Mouse (Mus musculus) stomach, embryonic 15.5 days (tissue): ENCODE data around the gene Itgam. TPM values are rescaled to one million over a fixed set of nuclear protein-coding genes. Genes with fewer than 3 reads are reported as not detected.

Experiments
- ATAC-seq: fragments of 200-750 bp; cut with Nextera tagmentation; 2 replicates; pipeline ENCODE4 v1.8.0; 2017; ENCODE audit warnings: low read depth, moderate number of reproducible peaks, moderate TSS enrichment; ENCODE audit not compliant: insufficient read depth, low FRiP score
- H3K27ac ChIP-seq: fragments of 300-500 bp; sonication (generic); 2 replicates; pipeline ENCODE4 v1.5.1; 2015; ENCODE audit warnings: mild to moderate bottlenecking, inconsistent platforms
- H3K27me3 ChIP-seq: fragments of 300-500 bp; sonication (generic); replicated peaks from 2 replicates; pipeline ENCODE4 v1.6.1; 2015; ENCODE audit warnings: inconsistent platforms
- H3K36me3 ChIP-seq: fragments of 300-500 bp; sonication (generic); 2 replicates; pipeline ENCODE4 v1.6.1; 2015; ENCODE audit warnings: inconsistent platforms
- H3K4me1 ChIP-seq: fragments of 300-500 bp; sonication (generic); 2 replicates; pipeline ENCODE4 v1.6.1; 2015; ENCODE audit warnings: inconsistent platforms
- H3K4me2 ChIP-seq: fragments of 300-500 bp; sonication (generic); 2 replicates; pipeline ENCODE4 v1.6.1; 2015; ENCODE audit warnings: mild to moderate bottlenecking, inconsistent platforms
- H3K4me3 ChIP-seq: fragments of 300-500 bp; sonication (generic); replicated peaks from 2 replicates; pipeline ENCODE4 v1.5.1; 2015; ENCODE audit warnings: inconsistent platforms
- H3K9ac ChIP-seq: fragments of 300-500 bp; sonication (generic); 2 replicates; pipeline ENCODE4 v1.6.1; 2015; ENCODE audit warnings: inconsistent platforms
- H3K9me3 ChIP-seq: fragments of 300-500 bp; sonication (generic); 2 replicates; pipeline ENCODE4 v1.6.1; 2016; ENCODE audit warnings: inconsistent platforms
- WGBS: fragments of 180-500 bp; shearing (Covaris S2); methylation state at CpG from one replicate; pipeline ENCODE4 v1.1.7; 2015; 5-methylcytosine and 5-hydroxymethylcytosine counted together
- polyA plus RNA-seq: library from polyadenylated mRNA; unstranded; fragments of >200 nt; fragmentation: Nextera tagmentation; extraction: Ambion mirVana; gene quantifications from 2 replicates; pipeline ENCODE4 v1.2.1, GENCODE M21; 2015

Gene Itgam
- polyA plus RNA-seq, 1 experiment from 2014 or later, result 3.5 TPM

GRCm38 (mm10) chr7:128110314-128110713 is 47.9 kb downstream of the Itgam start:
- no peak overlapping the region for H3K27ac ChIP-seq
- H3K9ac ChIP-seq, result no peak overlapping the region
- no peaks in the 10 kb centered on the region for H3K27me3 ChIP-seq
- ATAC-seq, result no peak
- 43% methylated on average over 2 of the region's 2 CpGs for WGBS
- no peak overlapping the region for H3K4me3 ChIP-seq
- no peaks in the 10 kb centered on the region for H3K9me3 ChIP-seq
- no peak overlapping the region for H3K4me2 ChIP-seq
- H3K4me1 ChIP-seq, result no peaks in the 10 kb centered on the region
- H3K36me3 ChIP-seq, result no peaks in the 10 kb centered on the region

- no peaks in the 10 kb centered on the region for H3K9me3 ChIP-seq
- no peaks in the 10 kb centered on the region for H3K4me1 ChIP-seq
- no peak overlapping the region for H3K4me3 ChIP-seq
- ATAC-seq, result no peak
- no peak overlapping the region for H3K4me2 ChIP-seq
- WGBS, result 85% methylated on average over 11 of the region's 11 CpGs
- no peaks in the 10 kb centered on the region for H3K36me3 ChIP-seq
- H3K27me3 ChIP-seq, result no peaks in the 10 kb centered on the region
- H3K27ac ChIP-seq, result no peak overlapping the region
- H3K9ac ChIP-seq, result no peak overlapping the region
Measured at GRCm38 (mm10) chr7:128112131-128112530, 49.7 kb downstream of the Itgam start.

GRCm38 (mm10) chr7:128114371-128115105 is 52.1 kb downstream of the Itgam start:
- H3K27me3 ChIP-seq, result no peaks in the 10 kb centered on the region
- ATAC-seq, result no peak
- 90% methylated on average over 11 of the region's 11 CpGs for WGBS
- H3K4me3 ChIP-seq, result no peak overlapping the region
- H3K4me2 ChIP-seq, result no peak overlapping the region
- no peak overlapping the region for H3K27ac ChIP-seq
- H3K4me1 ChIP-seq, result no peaks in the 10 kb centered on the region
- H3K9me3 ChIP-seq, result no peaks in the 10 kb centered on the region
- H3K36me3 ChIP-seq, result no peaks in the 10 kb centered on the region
- no peak overlapping the region for H3K9ac ChIP-seq

GRCm38 (mm10) chr7:128115211-128115958 is 52.9 kb downstream of the Itgam start:
- no peak overlapping the region for H3K4me2 ChIP-seq
- no peaks in the 10 kb centered on the region for H3K9me3 ChIP-seq
- 70% methylated on average over 5 of the region's 5 CpGs for WGBS
- H3K4me1 ChIP-seq, result no peaks in the 10 kb centered on the region
- H3K27me3 ChIP-seq, result no peaks in the 10 kb centered on the region
- H3K27ac ChIP-seq, result no peak overlapping the region
- no peak for ATAC-seq
- no peak overlapping the region for H3K9ac ChIP-seq
- no peak overlapping the region for H3K4me3 ChIP-seq
- H3K36me3 ChIP-seq, result no peaks in the 10 kb centered on the region

GRCm38 (mm10) chr7:128116396-128116795 is 54.0 kb downstream of the Itgam start:
- ATAC-seq, result no peak
- WGBS, result 91% methylated on average over 5 of the region's 5 CpGs

GRCm38 (mm10) chr7:128119726-128120490 is 57.5 kb downstream of the Itgam start:
- 80% methylated on average over 6 of the region's 6 CpGs for WGBS
- ATAC-seq, result no peak
- no peaks in the 10 kb centered on the region for H3K4me1 ChIP-seq
- H3K4me3 ChIP-seq, result no peak overlapping the region
- no peaks in the 10 kb centered on the region for H3K36me3 ChIP-seq
- no peak overlapping the region for H3K4me2 ChIP-seq
- H3K27me3 ChIP-seq, result no peaks in the 10 kb centered on the region
- no peaks in the 10 kb centered on the region for H3K9me3 ChIP-seq
- H3K9ac ChIP-seq, result no peak overlapping the region
- no peak overlapping the region for H3K27ac ChIP-seq

More at GRCm38 (mm10) chr7:128116396-128116795, 54.0 kb downstream of the Itgam start:
- no peak overlapping the region for H3K4me3 ChIP-seq
- H3K27ac ChIP-seq, result no peak overlapping the region
- no peak overlapping the region for H3K4me2 ChIP-seq
- H3K9me3 ChIP-seq, result no peaks in the 10 kb centered on the region
- H3K27me3 ChIP-seq, result no peaks in the 10 kb centered on the region
- no peak overlapping the region for H3K9ac ChIP-seq
- no peaks in the 10 kb centered on the region for H3K4me1 ChIP-seq
- no peaks in the 10 kb centered on the region for H3K36me3 ChIP-seq

GRCm38 (mm10) chr7:128128741-128129720 is 66.6 kb downstream of the Itgam start, which contains the start of gene Itgax:
Gene Itgax, plus strand, starts transcription at chr7:128129547.
- H3K4me3 ChIP-seq, result no peak within 1 kb of the TSS
- WGBS, result 64% methylated on average over 8 of the region's 8 CpGs
- no peak within 1 kb of the TSS for H3K4me2 ChIP-seq
- no peaks in the 10 kb centered on the region for H3K4me1 ChIP-seq
- H3K36me3 ChIP-seq, result no peaks in the 10 kb centered on the region
- H3K27ac ChIP-seq, result no peak within 1 kb of the TSS
- H3K27me3 ChIP-seq, result no peaks in the 10 kb centered on the region
- ATAC-seq, result no peak
- H3K9me3 ChIP-seq, result no peaks in the 10 kb centered on the region
- H3K9ac ChIP-seq, result no peak within 1 kb of the TSS

- H3K4me3 ChIP-seq, result no peak overlapping the region
- 79% methylated on average over 5 of the region's 5 CpGs for WGBS
- H3K27ac ChIP-seq, result no peak overlapping the region
- H3K27me3 ChIP-seq, result no peaks in the 10 kb centered on the region
- ATAC-seq, result no peak
- no peaks in the 10 kb centered on the region for H3K9me3 ChIP-seq
- H3K4me1 ChIP-seq, result no peaks in the 10 kb centered on the region
- no peak overlapping the region for H3K4me2 ChIP-seq
- no peak overlapping the region for H3K9ac ChIP-seq
- H3K36me3 ChIP-seq, result no peaks in the 10 kb centered on the region
Measured at GRCm38 (mm10) chr7:128132148-128132547, 69.7 kb downstream of the Itgam start.

- no peaks in the 10 kb centered on the region for H3K4me1 ChIP-seq
- H3K9me3 ChIP-seq, result no peaks in the 10 kb centered on the region
- H3K27me3 ChIP-seq, result no peaks in the 10 kb centered on the region
- no peaks in the 10 kb centered on the region for H3K36me3 ChIP-seq
- no peak overlapping the region for H3K4me2 ChIP-seq
- no peak overlapping the region for H3K4me3 ChIP-seq
- 66% methylated on average over 2 of the region's 2 CpGs for WGBS
- no peak overlapping the region for H3K9ac ChIP-seq
- H3K27ac ChIP-seq, result no peak overlapping the region
- ATAC-seq, result no peak
Measured at GRCm38 (mm10) chr7:128133596-128133995, 71.2 kb downstream of the Itgam start.

GRCm38 (mm10) chr7:128136927-128137326 is 74.5 kb downstream of the Itgam start:
- WGBS, result 35% methylated on average over 4 of the region's 4 CpGs
- Histone ChIP-seq H3K9ac (no peak overlapping the region), H3K27me3 (no peaks in the 10 kb centered on the region), H3K4me1 (no peaks in the 10 kb centered on the region), H3K27ac (no peak overlapping the region), H3K36me3 (no peaks in the 10 kb centered on the region), H3K9me3 (no peaks in the 10 kb centered on the region), H3K4me2 (no peak overlapping the region), H3K4me3 (no peak overlapping the region)
- ATAC-seq, result no peak

- no peaks in the 10 kb centered on the region for H3K9me3 ChIP-seq
- no peaks in the 10 kb centered on the region for H3K36me3 ChIP-seq
- no peak overlapping the region for H3K4me3 ChIP-seq
- no peak for ATAC-seq
- no peaks in the 10 kb centered on the region for H3K27me3 ChIP-seq
- no peak overlapping the region for H3K4me2 ChIP-seq
- H3K4me1 ChIP-seq, result no peaks in the 10 kb centered on the region
- H3K9ac ChIP-seq, result no peak overlapping the region
- 92% methylated on average over 6 of the region's 6 CpGs for WGBS
- no peak overlapping the region for H3K27ac ChIP-seq
Measured at GRCm38 (mm10) chr7:128139611-128140010, 77.2 kb downstream of the Itgam start.
